25 mouse cellular contexts compared by ENCODE assay signal in genomic region chr7:84503163-84503562, GRCm38 (mm10). TPM values are rescaled to one million over a fixed set of nuclear protein-coding genes. Genes with fewer than 3 reads are reported as not detected.
DNase-seq lines count a peak whose midpoint lies in the region; ATAC-seq and TF ChIP-seq lines count a peak whose summit lies in the region.
"Had no signal": no experiment of that assay in that cellular context is flagged by ENCODE, and none has a peak within 500 bp of the region (broad histone marks: within the 10 kb centered on the region; RNA-seq: fewer than 3 reads in every experiment).

No protein-coding gene starts in this region.

- DNase-seq in 3T3-L1 (ENCODE audit: low read depth, low spot score) (peak; percentile 51), Patski (ENCODE audit: low read depth, low spot score) (no peak)
- DNase-seq in Muller cell, postnatal 12 days (ENCODE audit: inconsistent ontology term): peak; percentile 66
- DNase-seq in T-cell, adult 2 months (ENCODE audit: low spot score): no peak
- DNase-seq in heart, postnatal 4 days: no peak
- DNase-seq in spleen, adult 12 weeks (ENCODE audit: low spot score): no peak
- DNase-seq: adrenal gland, adult 2 months; adrenal gland, adult 8-10 months; adrenal gland, postnatal 10 days; adrenal gland, postnatal 14 days; adrenal gland, postnatal 25 days; adrenal gland, postnatal 36 days; B cell, adult 2 months; cerebellum, adult 11 months; cerebellum, adult 11-12 months; cerebellum, adult 18-20 months; cerebellum, adult 2 months; cerebellum, adult 8-10 months; cerebellum, adult 9-10 months; cerebellum, adult 9-11 months had no signal

- in situ Hi-C loops in Patski (cut with MboI; ENCODE audit: low pct_unique_long_range_greater_than_20kb): no loop called here

- no peak for TF ChIP-seq CTCF in Patski (IDR thresholded peaks at IDR 0.05)

- POLR2A ChIA-PET in Patski (lab: Charles Lee): no interaction called here

- peak; percentile 31 for ATAC-seq in Patski
- ATAC-seq: activated CD4-positive, CD25-positive, alpha-beta regulatory T cell, adult 4 months; CD4-positive, CD25-positive, alpha-beta regulatory T cell, adult 4 months had no signal

- no peaks in the 10 kb centered on the region for H3K27me3 ChIP-seq in Patski
- H3K27me3 ChIP-seq: CH12.LX had no signal

- CTCF ChIA-PET in Patski (lab: Charles Lee): no interaction called here

RNA-seq across cellular contexts. Expression of gene Gm2115, which starts 25.6 kb away (rescaled TPM):
- polyA plus RNA-seq in Patski (2021): 59.2 TPM
- total RNA-seq in heart, postnatal 4 days (2021): under 1 TPM; 0.07 TPM
- total RNA-seq: MEL had no signal
- polyA plus RNA-seq: G1E had no signal

Comparison
In these comparisons a context has a peak if more than half of its experiments do, and no peak if none do; other contexts are left out.
1. DNase-seq: peak in 3T3-L1 (single experiment) and Muller cell, postnatal 12 days (single experiment); none in Patski (single experiment), T-cell, adult 2 months (single experiment), heart, postnatal 4 days (single experiment) and spleen, adult 12 weeks (single experiment).